Mouse (Mus musculus): ENCODE data around the gene Mindy1.

Gene Mindy1

DNA sequence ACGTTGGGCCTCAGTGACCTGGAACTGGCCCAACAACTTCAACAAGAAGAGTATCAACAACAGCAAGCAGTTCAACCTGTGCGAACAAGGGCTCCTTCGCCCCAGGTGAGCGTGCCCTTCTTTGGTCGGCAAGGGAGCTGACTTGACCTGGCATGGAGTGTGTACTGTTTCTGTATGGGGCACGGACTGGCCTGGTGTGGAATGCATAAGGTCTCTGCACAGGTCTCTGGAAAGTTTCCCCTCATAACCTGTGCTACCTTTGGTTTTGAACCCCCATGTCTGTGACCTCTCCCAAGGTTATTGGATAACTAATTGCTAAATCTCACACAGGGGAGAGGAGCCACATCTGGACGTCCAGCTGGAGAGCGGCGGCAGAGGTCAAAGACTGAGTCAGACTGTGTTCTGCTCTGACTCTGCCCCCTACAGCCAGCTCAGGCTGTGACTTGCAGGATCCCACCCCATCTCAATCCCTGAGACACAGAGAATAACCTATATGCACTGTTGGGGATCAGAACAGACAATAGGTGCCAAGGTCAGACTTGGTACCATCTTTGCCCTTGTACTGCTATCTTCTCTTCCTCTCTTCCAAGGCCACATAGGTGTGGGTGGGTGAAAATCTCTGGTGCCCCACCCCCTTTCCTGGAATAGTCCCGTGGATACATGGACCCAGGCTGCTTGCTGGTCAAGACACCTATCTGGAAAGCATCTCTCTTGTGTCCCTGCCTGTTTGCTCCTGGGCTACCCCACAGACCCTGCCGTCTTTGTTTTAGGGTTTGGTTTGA is 14.4 kb downstream of the Mindy1 start:
- DNase-seq, result peak; percentile 78 to 79

DNA sequence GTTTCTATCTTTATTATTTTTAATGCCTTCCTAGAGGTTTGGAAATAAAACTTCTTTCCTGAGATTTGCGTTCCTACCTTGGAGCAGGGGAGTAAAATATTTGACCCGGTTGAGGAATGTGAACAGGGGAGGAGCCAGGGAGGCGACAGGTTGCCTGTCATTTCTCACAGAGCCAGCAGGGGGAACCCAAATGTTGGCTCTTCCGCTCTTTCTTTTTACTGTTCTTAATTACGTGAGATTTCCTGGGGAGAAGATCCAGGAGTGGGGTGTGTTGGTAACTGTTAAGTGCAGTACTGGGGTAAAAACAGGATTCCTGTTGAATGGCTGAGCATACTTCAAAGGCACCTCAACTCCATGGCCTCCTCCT is 14.9 kb downstream of the Mindy1 start:
- peak; percentile 77 to 78 for DNase-seq

DNA sequence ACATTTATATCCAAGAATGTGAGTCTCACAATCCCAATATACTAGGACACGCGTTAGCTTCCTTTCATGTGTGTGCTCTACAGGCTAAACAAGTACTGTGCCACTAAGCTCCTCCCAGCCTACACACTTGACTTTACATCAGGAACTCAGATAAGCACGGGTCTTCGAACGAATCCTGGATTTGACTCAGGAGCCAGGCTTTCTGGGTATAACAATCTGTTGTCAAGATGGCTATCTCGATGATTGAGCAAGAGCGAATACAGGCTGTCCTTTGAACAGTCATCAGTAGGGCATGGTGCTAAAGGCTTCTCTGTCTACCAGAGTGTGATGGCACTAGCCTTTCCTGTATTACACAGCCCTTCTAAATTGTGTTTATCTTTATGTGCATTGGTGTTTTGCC is 16.9 kb downstream of the Mindy1 start:
- DNase-seq, result no peak

DNA sequence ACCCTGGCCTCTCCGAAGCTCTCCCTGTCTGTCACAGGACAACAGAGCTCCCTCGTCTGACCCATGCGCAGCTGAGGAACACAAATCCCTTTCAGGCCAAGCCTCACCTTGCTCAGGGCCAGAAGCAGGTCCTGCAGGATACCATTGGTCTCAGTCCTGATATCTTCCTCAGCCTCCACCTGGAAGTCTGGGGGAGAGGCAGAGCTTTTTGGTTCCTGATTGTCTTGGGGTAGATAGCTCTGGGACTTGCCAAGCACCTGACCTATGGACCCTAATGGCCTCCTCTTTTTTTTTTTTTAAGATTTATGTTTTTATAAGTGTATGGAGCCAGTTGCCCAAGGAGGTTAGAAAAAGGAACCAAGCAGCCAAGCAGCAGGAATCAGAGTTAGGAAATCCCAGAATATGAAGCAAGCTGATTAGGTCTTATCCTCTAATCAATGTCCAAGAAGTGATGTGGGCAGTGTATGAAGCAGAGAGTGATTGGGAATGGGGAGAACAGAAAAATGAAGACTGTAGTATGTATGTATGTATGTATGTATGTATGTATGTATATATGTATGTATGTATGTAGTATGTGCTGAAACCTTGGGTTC is 20.2 kb downstream of the Mindy1 start:
- no peak for DNase-seq

DNA sequence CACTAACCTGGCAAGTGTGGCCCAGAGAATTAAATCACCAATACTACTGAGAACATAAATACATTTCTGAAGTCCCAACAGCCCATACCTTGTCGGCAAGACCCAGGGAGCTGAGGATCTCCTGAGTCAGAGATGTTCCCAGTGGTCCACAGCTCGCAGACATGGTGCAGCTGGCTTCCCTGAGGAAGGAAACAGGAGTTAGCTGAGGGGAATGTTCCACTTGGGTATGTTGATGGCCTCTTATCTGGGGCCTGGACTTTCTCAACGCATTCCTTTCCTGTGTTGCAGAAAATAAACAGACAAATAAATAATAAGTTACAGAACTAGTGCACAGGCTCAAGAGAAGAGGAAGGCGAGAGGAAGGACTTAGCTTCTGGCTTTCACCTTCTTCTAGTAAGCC is 25.1 kb downstream of the Mindy1 start:
- no peak for DNase-seq

DNA sequence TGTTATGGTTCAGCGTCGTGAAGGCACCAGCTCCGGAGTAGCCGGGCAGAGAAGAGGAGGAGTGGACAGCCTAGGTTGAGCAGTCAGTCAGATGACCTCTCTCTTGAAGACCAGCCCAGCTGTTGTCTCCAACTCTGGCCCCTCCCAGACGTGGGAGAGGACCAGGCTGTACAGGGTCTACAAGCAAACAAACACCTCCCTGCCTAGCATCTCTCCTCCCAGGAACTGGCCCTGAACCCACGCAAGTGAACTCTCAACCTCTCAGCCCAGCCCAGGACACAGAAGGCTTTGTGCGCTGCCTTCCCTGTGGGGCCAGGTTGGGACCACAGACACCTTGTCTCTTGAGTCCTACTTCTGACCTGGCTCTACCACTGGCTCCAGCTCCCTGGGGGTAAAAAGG is 26.0 kb downstream of the Mindy1 start, which contains the start of gene Anxa9:
Anxa9 (minus strand) TSS at position 77 of the 400 bp plus-strand sequence.
- DNase-seq, result no peak

DNA sequence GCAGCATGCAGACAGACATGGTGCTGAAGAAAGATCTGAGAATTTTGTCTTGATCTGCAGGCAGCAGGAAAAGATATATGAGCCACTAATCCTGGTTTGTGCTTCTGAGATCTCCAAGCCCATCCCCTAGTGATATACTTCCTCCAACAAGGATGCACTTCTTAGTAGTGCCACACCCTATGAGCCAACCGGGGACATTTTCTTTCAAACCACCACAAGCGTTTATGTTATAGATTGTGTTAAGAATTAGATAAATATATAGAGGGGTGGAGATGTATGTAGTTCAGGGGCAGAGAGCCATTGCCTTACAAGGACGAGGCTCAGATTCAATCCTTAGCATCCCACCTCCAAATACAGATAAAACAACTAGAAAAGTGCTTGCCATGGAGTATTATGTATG is 29.4 kb downstream of the Mindy1 start:
- no peak for DNase-seq

DNA sequence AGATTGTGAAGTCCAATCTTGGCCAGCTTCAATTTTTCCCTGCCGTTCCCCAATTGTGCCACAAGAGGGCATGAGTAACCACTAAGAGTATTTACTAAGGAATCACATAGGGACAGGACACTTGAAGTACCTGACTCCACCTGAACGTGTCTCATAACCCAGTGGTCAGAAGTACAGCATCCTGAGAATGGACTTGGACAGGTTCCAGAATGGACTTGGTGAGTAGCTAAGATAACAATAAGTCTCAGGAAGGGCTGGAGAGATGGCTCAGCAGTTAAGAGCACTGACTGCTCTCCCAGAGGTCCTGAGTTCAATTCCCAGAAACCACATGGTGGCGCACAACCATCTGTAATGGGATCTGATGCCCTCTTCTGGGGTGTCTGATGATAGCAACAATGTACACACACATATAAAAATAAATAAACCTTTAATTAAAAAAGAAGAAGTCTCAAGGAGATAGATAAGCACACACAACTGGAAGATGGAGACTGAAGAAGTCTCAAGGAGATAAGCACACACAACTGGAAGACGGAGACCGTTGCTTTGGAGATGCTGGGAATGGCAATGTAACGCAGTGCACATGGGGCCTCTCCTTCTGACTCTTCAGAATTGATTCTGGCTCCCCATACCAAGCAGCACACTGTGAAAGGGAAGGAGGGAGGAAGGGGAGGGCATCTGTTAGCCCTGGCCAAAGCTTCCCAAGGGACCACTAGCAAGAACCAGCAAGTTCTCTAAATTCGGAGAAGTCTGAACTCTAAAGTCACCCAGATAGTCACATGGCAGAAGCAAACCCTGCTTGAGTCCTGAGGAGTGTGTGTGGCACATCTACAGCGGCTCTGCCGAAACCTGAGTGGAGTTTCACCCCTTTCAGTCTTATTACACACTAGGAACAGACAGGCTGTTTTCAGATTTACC is 30.1 kb downstream of the Mindy1 start:
- peak; percentile 80 to 82 for DNase-seq

DNA sequence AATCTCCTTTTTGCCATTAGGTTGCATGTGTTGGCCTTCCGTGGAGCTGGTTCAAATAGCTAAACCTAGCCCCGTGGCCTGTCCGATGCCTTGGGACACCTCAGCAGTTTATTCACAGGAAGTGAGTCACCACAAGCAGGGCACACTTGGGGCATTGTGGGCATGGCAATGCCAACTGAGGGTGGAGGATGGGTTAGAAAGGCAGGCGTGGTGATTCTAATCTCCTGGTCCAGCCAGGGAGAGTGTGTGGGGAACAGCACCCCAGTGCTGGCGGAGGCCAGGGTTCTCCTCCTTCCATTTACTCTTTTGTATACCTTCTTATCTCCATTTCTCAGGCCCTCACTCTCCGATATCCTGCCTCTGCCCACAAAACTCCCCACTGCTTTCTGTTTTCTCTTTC is 31.5 kb downstream of the Mindy1 start:
- DNase-seq, result no peak

DNA sequence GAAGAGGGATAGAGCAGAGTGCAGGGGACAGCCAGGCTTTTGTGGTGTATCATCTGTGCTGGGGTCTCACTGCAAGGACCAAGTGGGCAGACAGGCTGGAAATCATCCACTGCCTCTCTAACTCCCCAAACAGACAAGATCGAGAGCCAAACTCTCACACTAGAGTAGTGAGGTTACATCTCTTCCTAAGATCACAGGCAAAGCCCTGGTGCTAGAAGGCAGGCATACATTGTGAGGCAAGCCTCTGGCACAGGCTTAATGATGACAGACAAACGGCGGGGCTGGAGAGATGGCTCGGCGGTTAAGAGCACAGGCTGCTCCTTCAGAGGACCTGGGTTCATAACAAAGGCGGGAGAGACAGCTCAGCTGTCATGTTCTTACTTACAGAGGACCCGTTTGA is 32.3 kb downstream of the Mindy1 start:
- no peak for DNase-seq

DNA sequence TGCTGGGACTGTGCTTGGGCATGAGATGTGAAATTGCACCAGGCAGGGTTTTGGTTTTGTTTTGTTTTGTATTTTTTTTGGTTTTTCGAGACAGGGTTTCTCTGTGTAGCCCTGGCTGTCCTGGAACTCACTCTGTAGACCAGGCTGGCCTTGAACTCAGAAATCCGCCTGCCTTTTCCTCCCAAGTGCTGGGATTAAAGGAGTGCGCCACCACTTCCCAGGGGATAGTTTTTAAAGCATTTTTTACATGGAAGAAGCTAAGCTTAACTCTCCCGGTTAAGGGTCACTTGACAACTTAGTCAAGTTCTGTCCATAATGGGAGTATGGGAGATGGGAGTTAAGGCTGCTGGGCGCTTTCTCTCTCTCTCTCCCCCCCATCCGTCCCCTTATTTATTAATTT is 32.9 kb downstream of the Mindy1 start:
- no peak for DNase-seq

DNA sequence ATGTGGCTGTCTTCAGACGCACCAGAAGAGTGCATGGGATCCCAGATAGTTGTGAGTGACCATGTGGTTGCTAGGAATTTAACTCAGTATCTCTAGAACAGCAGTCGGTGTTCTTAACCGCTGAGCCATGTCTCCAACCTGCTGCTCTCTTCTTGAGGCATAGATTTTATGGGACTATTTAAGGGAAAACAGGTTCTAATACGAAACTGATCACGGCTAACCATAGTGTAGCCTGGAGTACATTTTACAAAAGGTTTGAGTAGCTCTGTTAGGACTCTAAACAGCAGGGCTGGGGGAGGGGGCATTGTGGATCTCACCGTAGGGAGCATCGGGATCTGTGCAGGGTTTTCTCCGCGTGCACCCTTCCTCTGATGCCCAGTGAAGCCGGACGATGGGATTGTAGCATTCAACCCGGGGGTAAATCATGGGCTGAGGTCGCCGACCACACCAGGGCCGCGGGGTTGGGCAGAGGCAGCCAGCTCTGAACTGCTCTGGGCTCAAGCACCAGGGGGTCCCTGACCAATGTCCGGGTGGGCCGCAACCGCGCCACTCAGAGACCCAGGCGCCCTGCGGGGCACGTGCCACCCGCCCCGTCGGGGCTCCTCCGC is 33.4 kb downstream of the Mindy1 start, which contains the start of gene Cers2:
Cers2 (plus strand) TSS at position 306 of the 608 bp plus-strand sequence.
- no peak for DNase-seq

DNA sequence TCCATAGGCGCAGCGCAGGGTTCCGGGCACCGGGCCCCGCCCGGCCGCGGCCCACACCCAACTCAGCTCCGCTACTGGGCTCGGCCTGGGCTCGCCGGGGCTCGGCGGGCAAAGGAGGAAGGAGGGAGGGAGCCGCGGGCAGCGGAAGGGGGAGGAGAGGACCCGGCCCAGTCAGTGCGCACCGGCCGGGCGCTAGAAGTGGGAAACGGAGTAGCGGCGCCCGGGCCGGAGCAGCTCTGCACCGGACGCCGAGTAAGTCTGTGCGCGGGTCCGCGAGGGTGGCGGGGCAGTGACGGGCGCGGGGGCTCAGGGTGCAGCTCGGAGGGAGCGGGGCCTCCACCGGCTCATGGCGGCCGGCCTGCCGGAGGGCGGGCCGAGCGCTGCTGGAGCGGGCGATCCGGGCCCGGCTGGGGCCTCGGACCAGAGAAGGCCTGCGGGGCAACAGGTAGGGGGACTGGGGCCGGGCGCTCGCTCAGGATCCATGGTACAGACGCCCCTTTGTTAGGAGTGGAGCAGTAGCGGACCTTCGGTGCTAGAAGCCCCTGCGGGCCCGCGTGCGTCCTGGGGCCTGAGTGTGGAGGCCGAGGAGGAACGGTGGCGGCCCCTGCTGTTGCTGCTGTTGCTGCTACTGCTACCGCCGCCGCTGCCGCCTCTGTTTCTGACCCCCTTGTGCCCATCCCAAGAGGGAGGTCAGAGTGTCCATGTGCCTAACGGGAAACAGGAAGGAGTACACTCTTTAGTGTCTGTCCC is 34.1 kb downstream of the Mindy1 start:
- peak; percentile 93 to 96 for DNase-seq

DNA sequence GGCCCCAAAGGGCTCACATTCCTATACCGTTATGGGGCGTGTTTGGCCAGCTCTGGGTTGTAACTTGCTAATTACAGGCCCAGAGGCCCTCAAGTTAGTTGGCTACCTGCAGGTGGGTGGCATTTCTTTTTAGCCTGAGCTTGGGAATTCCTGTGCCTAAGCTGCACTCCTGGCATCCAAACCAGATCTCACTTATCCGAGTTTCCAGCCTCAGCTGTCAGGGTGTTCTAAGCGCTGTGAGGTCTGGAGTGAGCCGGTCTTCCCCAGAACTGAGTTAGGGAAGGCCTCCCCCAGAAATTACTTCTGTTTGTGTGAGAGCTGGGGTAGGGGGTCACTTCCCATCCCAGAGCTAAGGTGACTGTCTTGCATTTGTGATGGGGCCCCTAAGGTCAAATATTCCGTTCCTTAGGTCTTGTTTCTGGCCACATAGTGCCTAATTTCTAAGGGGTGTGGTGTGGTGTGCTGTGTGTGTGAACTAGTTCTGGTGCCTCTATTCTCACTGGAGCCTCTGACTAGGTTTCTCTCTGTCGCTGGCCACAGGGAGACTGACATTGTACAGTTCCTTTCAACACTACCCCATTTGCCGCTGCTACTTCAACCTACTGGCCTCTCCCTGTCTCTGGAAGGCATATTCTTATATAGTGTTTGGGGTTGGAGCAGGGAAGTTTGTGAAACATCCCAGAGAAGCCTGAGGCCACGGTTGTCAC is 34.9 kb downstream of the Mindy1 start:
- DNase-seq, result no peak

DNA sequence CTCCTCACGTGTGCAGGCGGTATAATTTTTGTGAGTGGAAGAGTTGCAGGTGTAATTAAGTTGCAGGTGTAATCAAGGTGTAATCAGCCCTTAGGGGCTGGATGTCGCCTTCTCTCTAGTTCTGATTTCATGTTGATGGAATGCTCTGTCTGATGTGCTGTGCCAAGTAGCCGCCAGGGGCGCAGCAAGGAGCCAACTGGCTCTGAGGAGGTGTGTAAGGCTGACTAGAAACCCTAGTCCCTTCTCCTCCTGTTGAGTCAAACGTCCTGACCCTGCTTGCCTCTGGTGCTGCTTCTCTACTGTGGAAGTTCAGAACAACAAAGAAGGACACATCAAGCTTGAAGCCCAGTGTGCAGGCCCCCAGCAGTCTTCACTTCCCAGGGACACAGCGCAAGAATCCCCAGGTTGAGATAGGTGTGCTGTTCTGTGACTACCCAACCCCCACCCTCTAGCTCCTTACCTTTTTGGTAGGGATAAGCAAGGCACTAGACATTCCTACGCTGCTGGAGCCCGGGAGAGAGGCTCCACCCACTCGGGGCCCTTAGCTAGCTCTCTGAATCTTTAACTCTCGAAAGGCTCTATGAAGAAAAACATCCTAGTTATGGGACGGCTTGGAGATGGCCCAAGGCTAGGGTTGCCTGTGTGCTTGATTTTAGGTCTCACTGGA is 36.4 kb downstream of the Mindy1 start:
- peak; percentile 81 to 86 for DNase-seq

DNA sequence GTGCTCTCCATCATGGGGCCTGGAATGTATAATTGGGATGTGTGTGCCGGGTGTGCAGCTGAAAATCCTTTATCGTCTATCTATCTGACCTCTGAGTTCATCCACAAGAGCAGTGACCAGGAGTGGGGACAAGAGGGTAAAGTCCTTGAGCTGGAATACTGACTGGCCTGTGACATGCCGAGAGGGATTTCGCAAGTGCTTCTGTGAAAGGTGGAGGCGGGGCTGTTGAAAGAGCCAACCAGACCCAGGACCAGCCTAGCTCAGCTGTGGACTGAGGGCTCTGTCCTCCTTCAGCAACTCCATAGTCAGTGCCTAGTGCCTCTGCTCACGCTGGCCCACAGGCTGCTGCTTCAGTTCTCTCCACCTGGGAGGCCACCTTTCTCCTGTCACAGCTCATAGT is 37.4 kb downstream of the Mindy1 start:
- peak; percentile 85 to 94 for DNase-seq

DNA sequence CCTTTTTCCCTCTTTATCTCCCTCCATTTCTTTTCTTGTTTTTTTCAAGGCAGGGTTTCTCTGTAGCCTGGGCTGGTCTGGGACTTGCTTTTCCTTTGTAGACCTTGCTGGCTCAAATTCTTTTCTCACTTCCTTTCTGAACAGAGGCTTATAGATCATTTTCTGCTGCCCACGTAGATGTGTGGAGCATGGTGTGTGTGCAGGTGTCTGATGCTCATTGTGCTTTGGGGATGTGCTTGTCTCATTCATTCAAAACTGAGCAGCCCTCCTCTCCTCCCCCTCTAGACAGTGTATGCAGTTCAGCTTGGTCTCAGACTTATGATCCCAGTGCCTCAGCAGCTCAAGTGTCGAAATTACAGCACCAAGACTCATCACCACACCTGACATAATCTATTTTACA is 38.0 kb downstream of the Mindy1 start:
- no peak for DNase-seq

DNA sequence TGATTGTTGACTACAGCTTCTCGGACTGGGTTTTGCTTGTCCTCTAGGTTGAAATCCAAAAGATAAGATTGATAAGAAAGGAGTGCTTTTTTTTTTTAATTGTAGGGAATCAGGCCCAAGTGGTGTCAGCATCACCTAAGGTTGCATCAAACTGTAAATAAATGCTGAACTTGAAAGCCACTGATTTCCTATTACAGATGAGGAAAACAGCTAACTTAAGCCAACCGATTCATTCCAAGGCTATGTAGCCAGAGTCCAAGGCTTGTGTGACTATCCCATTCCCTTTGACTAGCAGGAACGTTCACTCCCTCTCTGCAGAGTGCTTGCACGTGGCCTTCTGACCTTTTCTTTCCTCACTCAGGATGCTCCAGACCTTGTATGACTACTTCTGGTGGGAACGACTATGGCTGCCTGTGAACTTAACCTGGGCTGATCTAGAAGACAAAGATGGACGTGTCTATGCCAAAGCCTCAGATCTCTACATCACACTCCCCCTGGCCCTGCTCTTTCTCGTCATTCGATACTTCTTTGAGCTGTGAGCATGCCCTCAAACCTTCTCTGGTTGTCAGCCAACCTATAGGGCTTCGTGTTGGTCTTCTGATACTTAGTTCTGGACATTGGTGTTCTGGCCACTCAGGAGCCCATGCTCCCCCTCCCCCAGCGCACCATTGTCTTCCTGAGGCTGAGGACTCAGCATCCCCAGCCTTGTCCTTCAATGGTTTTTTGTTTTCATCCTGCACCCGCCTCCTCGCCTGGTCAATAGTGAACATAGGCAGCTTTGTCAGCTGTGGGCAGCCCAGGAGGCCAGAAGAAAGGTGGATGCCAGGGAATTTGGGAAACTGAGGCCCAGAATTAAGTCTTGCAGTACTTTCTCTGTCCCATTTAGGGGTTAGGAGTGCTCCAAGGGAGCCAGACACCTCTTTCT is 38.8 kb downstream of the Mindy1 start:
- DNase-seq, result no peak

DNA sequence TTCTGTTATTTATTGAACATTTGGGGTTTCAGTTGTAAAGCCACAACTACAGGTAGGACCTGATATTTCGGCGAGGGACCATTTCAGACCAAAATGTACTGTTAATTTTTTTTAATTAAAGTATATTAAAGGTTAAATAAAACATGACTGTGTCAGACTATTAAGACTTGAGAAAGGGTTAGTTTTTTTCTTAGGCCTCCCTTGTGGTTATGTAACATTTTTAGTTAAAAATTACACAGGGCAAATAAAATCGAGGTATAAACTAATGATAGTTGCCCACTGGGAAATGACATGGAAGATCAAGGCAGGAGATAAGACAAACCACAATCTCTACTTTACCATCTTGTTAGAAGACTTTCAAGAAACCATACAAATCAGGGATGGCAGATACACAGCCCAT is 42.3 kb downstream of the Mindy1 start:
- no peak for DNase-seq

All from kidney, postnatal 36 days (tissue).